Mouse (Mus musculus): ENCODE data around the gene Drp2.

The Drp2 gene

DNA sequence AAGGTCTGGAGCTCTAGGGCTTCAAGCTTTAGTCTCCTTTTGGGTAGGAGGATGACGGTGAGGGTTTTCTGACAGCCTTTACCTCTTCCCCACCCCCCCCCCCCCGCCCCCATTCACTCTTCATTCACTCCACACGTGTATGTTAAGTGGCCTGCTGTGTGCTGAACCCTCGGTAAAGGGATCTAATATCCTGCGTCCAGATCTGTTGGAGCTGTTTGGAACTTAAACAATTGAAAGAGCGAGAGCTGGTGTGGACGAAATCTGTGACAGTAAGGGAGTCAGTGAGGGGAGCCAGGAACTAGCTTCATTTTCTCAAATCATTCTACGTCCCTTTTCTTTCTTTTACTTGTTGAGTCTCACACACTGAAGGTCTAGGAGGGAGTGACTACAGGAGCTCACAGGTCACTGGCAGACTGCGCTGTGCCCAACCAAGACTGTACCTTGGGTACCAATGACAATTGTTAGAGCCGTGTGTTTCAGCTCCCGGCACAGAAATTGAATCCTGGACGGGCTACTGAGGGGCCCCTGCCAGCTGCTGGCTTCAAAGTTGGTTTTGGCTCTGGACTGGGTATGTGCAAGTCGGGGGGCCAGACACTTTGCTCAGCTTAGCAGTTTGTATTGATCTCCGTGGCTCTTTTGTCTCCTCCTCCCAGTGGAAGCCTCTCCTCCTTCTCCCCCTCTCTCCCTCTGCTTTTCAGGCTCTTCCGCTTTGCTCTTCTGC lies at the start of gene Drp2:
Gene Drp2 (plus strand): TSS at position 689 of the 721 bp plus-strand sequence.
- DNase-seq (ENCODE audit: low spot score), result no peak

GRCm38 (mm10) chrX:134359336-134359735 lies 45.0 kb upstream of the Drp2 start:
- no peak for DNase-seq (ENCODE audit: low spot score)

- no peak for DNase-seq (ENCODE audit: low spot score)
These were observed 42.2 kb upstream of the Drp2 start for GRCm38 (mm10) chrX:134362156-134362555.

DNA sequence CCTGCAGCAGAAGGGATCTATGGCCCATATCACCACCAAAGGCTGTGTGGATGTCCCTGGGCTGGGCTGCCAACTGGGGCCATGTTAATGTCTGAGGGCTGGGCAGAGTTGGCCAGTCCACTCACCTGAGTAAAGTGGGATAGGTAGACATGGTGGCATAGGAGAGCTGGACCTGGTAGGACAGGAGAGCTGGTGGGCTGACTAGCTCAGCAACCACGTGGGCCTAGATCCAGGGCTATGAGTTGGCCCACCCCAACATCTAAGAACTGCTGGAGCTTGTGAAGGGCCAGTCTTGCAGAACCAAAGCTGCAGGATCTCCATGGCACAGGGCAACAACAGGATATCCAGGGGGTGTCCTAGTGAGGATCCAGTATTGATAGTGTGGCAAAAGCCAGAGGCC lies 38.9 kb upstream of the Drp2 start:
- no peak for DNase-seq (ENCODE audit: low spot score)

GRCm38 (mm10) chrX:134366547-134366946 lies 37.8 kb upstream of the Drp2 start:
- DNase-seq (ENCODE audit: low spot score), result no peak

GRCm38 (mm10) chrX:134371279-134371678 lies 33.1 kb upstream of the Drp2 start:
- no peak for DNase-seq (ENCODE audit: low spot score)

DNA sequence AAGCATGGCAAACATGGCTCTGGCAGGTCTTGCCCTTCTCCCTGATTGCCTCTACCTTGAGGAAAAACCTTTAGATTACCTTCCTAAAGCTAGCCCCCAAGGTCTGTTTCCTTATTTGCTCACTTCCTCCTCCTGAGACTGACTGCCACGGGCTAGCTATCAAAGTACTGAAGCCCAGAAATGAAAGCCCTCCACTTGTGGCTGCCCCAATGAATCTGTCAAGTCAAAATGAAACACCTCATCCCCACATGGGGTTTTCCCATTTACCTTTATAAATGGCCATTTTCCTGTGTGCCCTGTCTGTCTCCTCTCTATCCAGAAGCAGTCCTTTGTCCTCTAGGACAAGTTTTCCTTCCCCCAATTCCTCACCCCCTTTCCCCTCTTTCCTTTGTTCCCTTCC lies 30.2 kb upstream of the Drp2 start:
- DNase-seq (ENCODE audit: low spot score), result no peak

GRCm38 (mm10) chrX:134384896-134385295 lies 19.5 kb upstream of the Drp2 start:
- no peak for DNase-seq (ENCODE audit: low spot score)

- DNase-seq (ENCODE audit: low spot score), result no peak
These were observed 5.4 kb upstream of the Drp2 start for GRCm38 (mm10) chrX:134398972-134399371.

GRCm38 (mm10) chrX:134404584-134404955 lies 219 bp downstream of the Drp2 start:
- no peak for DNase-seq (ENCODE audit: low spot score)

GRCm38 (mm10) chrX:134409354-134409900 lies 5.1 kb downstream of the Drp2 start:
- no peak for DNase-seq (ENCODE audit: low spot score)

DNA sequence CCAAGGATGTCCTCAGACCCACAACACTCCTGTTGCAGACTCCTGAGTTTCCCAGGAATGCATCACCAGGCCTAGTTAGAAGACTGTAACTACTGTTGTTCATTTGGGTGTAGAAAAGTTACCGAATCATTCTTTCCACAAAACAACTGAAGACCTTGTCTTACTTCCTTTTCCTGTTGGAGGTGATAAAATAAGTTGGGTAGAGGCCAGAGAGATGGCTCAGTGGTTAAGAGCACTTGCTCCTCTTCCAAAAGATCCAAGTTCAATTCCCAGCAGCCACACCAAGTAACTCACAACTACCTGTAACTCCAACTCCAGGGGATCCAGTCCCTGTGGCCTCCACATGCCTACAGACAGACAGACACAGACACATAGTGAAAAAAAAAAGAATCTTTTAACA lies 7.7 kb downstream of the Drp2 start:
- no peak for DNase-seq (ENCODE audit: low spot score)

DNA sequence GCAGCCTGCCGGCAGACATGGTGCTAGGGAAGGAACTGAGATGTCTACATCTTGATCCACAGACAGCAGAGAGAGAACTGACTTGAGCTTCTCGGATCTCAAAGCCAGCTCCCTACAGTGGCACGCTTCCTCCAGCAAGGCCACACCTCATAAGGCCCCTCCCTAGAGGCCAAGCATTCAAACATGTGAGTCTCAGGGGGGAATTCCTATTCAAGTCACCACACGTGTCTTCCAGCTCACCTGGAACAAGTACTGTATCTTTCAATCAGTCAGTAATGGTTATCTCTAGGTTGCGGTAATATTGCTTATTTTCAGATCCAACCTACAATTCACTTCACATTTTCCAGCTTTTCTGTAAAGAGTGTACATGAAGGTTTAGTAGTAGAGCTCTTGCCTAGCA lies 15.7 kb downstream of the Drp2 start:
- DNase-seq (ENCODE audit: low spot score), result no peak

DNA sequence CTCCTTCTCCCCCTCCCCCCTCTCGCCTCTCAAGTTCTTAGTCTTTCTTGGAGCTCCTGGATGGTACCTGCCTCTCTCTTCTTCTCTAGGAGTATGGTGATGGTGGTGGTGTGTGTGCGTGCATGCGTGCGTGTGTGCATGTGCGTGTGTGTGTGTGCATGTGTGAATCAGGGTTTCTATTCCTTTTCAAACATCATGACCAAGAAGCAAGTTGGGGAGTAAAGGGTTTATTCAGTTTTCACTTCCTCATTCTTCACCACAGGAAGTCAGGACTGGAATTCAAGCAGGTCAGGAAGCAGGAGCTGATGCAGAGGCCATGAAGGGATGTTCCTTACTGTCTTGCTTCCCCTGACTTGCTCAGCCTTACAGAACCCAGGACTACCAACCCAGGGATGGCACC lies 19.9 kb downstream of the Drp2 start:
- DNase-seq (ENCODE audit: low spot score), result no peak

DNA sequence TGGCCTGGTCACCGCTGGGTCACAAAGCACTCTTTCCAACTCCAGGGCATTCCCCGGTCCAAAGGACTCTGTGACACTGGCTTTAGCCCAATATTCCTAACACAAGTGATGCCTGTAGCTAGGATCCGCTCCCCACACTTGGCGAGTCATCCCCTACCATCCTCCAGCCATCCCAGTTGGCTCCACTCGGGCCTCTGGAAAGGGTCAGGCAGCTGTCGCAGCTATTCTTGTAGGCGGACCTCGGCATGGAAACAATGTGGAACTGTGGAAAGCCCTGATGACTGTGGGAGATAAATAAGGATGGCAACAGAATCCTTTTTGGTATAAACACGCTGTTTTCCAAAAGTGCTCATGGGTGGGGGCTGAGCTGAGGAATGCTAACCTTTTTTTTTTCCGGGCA lies 21.4 kb downstream of the Drp2 start:
- no peak for DNase-seq (ENCODE audit: low spot score)

GRCm38 (mm10) chrX:134426819-134427218 lies 22.5 kb downstream of the Drp2 start:
- DNase-seq (ENCODE audit: low spot score), result no peak

- DNase-seq (ENCODE audit: low spot score), result no peak
These were observed 23.0 kb downstream of the Drp2 start for GRCm38 (mm10) chrX:134427307-134427706.

DNA sequence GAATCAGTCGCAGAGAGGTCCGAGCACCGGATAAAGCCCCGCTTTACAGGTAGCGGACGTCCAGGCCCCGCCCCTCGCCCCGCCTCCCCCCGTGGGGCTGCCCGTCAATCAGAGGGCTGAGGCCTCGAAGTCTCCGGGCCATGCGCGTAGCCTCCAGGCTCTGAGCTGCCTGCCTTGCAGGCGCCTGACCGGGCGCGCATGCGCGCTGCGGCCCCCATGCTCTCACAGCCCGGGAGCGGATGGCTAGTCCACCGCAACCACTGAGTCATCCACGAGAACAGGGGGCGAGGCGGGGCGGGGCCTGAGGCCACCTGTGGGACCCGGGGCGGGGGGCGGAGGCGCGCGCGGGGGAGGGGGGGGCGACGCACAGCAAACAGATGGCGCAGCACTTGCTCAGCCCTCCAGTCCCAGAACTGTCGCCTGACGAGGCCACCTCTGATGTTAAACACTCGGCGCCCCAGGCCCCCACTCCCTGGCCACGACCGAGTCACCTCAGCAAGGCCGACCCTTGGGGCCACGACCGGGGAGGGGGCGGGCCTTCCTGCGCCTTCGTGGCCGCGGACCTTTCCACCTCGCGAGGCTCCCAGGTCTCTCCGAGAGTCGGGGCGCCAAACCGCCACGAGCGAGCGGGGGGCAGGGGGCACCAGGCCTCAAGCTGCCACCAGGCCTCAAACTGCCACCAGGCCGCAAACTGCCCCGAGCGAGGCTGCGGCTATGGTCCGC lies 70.8 kb downstream of the Drp2 start:
- no peak for DNase-seq (ENCODE audit: low spot score)

GRCm38 (mm10) chrX:134476290-134476689 lies 71.9 kb downstream of the Drp2 start, which contains the start of gene Taf7l:
Gene Taf7l (minus strand): TSS chrX:134476490.
- no peak for DNase-seq (ENCODE audit: low spot score)

- no peak for DNase-seq (ENCODE audit: low spot score)
These were observed 77.4 kb downstream of the Drp2 start for GRCm38 (mm10) chrX:134481720-134482119.

DNA sequence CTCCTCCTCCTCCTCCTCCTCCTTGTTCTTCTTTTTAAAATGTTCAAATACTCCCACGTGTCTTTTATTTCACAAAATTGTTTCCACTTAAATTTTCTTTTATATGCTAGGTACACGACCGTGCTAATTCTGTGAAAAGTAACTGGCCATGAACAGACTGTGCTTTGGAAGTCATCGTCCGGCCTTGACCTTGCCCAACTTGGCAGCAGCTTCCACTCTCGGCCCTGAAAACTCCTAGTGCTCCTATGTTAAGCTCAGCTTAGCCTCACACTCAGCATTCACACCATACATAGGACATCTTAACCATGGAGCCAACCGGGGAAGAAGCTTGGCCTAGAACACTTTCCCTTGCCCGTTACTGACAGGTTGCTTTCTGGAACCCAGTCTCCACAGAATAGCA lies 96.3 kb downstream of the Drp2 start:
- no peak for DNase-seq (ENCODE audit: low spot score)

All from urinary bladder, postnatal 14 days (tissue).